Mouse (Mus musculus): ENCODE measurements around the gene Rpl14.

Rpl14 gene

DNA sequence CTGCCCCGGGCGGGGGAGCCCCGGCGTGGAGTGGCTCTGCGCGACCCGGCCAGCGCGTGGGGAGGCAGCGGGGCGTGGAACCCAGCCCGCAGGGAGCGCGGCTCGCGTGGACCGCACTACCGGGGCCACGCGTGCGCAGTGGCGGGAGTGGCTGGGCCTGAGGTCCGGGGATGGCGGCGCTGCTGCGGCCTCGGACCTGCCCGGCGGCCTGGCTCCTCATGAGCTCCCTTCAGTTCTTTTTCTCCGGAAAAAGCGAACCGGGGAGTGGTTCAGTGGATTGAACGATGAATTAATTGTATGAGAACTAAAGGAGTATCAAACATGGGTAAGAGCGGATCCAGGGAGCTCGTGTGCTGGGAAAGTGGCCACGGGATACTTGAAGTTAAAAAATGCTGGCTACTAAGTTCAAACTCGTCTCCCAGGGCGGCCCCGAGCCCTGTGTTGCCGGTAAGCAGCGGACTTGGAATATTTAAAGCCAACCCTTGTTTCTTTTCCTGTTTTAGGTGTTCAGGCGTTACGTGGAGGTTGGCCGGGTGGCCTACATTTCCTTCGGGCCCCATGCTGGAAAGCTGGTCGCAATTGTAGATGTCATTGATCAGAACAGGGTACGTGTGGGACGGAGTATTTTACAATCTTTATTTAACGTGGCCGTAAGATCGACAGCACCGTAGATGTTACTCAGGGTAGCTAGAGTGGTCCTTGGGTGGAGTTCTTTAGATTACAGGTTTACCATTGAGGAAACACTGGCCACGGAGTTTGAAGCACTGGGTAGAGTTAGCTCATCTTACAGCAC, 545 bp downstream of the Rpl14 start:
- no peak for DNase-seq (ENCODE audit: low read depth, low spot score)

DNA sequence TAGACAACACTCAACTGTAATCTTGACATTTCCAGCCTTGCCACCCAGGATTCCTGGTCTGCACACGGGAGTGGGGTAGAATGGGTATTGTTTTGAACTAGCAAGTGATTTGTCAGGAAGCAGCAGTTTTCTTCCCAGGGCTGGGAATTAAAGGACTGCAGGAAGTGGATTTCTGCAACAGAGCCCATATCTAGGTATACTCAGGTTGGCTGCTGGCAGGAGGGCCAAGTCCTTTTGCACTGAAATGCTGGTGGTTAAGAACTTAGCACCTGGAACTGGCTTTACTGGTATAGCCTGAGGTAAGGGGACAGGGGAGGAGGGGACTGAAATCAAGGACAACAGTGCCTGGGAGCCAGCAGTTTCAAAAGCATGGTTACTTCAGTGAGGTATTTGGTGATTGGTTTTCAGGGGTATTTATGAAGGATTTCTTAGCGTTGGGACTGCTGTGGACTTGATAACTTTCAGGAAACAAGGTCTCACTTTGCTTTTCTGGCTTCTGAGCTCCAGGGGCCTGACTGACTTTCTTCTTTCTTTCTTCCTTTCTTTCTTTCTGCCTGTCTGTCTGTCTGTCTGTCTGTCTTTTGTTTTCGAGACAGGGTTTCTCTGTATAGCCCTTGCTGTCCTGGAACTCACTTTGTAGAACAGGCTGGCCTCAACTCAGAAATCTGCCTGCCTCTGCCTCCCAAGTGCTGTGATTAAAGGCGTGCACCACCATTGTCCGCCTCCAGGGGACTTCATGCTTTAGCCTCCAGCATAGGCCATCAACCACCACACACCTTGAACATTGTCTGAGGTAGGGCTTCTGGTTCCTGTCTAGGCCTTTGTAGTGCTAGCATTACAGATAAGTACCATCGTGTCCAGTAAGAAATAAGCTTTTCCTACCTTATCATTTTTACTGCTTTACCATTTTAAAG, 4.8 kb downstream of the Rpl14 start:
- DNase-seq (ENCODE audit: low read depth, low spot score) = no peak

DNA sequence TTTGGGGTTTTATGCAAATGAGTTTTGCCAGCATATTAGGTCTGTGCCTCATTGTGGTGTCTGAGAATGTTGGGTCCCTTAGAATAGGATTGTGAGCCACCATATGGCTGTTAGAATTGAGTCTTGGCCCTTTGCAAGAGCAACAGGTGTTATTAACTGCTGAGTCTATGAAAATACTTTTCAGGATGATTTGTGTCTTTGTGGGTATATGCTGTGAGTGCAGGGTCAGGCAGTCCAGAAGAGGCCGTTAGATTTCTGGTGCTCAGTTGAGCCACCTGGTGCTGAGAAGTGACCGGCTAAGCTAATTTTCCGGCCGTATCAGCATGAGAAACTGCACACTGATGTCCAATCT, 5.4 kb downstream of the Rpl14 start:
- no peak for DNase-seq (ENCODE audit: low read depth, low spot score)

DNA sequence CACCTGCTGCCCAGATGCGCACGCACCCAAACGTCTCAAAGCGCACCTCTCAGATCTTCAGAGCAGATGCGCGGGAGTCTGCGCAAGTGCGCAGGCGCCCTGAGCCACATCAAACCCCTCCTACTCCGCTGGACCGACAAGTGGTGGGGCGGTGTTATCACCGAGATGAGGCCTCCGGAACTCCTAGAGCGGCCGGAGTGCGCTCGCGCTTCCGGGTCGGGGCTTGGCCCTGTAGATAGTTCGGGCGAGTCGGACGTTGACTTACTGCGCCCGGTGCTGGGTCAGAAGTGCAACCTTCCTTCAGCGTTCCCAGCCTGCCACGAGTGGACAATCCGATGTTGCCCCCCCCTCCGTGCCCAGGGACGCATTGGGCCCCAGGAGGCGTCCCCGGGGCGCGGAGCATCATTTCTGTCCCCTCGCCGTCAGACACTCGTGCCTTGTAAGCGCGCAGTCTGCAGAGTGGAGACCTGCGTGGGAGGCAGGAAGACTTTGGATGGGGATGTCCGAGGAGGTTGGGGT, 5.9 kb downstream of the Rpl14 start:
- peak; percentile 94 for DNase-seq (ENCODE audit: low read depth, low spot score)

DNA sequence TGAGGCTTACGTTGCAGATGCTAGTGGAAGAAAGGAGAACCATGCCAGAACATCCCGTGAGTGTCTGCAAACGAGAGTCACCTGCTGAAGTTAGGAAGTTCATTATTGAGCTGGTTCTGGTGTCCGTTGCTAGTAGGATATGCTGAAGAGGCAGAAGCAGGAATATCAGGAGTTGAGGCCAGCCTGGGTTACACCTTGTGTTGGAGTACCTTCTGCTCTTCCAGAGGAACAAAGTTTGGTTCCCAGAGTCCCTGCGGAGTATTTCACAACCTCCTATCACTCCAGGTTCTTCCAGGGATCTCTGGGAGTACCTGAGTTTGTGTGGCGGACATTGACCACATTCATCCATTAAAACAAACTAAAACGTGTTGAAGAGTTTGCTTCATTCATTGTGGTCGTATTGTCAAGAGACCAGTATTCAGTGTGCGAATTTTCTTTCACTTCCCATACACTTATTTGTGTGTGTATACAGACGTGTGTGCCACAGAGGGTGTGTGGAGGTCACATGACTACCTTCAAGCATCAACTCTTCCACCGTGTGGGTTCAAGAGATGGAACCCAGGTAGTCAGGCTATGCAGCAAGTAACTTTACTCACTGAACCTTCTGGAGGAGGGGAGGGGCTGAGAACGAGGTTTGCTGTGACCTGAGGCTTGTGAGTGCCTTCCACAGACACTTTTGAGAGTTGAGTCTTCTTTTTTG, 6.6 kb downstream of the Rpl14 start:
- no peak for DNase-seq (ENCODE audit: low read depth, low spot score)

GRCm38 (mm10) chr9:120578701-120579100, 7.5 kb downstream of the Rpl14 start:
- no peak for DNase-seq (ENCODE audit: low read depth, low spot score)

DNA sequence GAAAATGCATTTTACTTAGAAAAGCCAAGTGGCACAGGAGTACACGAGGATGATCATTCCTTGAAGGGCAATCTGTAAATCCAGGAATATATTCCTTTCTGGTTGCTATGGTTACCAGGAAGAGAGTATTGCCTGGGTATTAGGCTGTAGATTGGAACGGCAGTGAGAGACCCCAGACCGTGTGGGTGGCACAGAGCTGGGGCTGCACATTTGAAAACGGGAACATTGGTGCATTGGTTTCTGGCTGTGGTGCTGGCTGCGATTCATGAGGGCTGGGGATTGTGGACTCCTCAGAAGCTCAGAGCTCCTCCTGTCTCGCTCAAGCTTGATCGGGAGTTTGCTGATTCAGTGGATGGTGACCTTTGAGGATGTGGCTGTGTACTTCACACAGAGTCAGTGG, 8.6 kb downstream of the Rpl14 start:
- no peak for DNase-seq (ENCODE audit: low read depth, low spot score)

GRCm38 (mm10) chr9:120581941-120582618, 10.8 kb downstream of the Rpl14 start:
- no peak for DNase-seq (ENCODE audit: low read depth, low spot score)

- peak; percentile 81 for DNase-seq (ENCODE audit: low read depth, low spot score)
Measured at GRCm38 (mm10) chr9:120582619-120583308, 11.5 kb downstream of the Rpl14 start.

DNA sequence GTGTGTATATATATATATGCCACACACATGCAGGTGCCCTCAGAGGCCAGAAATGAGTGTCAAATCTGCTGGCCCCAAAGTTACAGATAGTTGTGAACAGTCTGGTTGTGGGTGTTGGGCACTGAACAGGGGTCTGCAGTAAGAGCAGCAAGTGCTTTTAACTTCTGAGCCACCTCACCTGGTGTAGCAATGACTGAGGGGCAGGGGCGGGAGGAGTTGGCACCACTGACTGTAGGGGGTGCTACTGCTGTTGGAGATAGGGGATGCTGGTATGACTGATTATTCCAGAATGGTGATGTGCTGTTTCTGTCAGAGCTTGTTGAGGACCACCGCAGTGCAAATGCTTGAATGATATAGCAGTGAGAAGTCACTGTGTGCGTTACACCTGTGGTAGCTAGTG, 12.1 kb downstream of the Rpl14 start:
- DNase-seq (ENCODE audit: low read depth, low spot score) = no peak

DNA sequence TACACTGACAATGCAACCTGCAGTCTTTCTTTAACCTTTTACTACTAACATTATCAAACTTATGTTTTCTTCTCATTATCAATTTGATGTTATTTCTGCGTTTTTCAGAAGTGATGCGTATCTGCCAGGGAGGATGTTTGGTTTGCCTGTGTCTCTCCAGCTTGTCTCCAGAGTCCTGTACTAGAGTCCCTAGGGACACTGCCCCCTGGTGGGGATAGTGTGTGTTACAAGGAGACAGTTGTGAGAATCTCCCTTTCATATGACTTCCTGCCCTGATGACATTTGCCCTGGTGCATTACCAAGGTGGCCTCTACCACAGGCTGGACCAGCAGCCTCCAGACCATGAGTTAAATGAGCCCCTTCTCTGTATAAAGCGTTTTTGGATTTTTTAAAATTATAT, 15.3 kb downstream of the Rpl14 start:
- peak; percentile 74 for DNase-seq (ENCODE audit: low read depth, low spot score)

DNA sequence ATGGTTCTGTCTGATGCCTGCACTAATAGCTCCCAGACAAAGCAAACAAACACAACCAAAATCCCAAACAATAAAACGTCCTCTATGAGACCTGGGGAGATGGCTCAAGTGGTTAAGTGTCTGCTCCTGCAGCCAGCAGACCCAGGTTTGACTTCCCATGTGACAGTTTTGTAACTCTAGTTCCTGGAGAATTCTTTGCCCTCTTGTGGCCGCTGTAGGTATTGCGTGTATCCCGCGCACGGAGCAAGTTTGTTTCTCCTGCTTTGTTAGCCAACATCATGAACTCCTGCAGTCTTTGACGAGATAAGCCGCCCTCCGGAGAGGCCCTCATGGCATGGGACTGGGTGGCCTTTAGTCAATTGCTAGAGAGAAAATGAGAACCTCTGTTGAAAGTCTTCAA, 20.2 kb downstream of the Rpl14 start:
- no peak for DNase-seq (ENCODE audit: low read depth, low spot score)

DNA sequence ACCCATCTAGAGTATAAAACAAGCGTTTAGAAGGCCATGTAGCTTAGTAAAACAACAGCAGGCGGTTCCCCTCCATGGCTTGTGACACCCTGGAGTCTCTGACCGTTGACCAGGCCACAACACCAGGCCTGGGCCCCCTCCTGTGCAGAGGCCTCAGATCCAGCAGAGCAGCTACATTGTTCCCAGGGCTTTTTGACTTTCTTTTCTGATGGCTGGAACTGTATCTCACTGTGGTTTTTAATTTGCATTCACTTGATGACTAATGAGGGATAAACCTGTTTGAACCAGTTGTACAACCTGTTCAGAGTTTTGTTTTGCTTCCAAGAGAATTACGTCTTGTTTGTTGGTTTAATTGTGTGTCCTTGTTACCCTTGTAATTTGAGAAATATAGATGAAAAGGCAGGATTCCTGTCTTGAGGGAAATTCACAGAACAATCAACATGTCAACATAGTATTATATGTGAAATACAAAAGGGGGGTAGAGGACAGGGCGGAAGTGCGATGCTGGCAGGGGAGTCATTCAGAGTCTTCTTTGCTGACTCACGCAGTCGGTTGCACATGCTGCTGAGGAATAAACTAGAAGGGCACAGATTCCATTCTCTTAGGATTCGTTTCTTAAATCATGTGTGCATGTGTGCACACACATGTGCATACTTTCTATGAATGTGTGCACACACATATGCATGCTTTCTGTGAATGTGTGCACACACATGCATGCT, 22.3 kb downstream of the Rpl14 start:
- no peak for DNase-seq (ENCODE audit: low read depth, low spot score)

DNA sequence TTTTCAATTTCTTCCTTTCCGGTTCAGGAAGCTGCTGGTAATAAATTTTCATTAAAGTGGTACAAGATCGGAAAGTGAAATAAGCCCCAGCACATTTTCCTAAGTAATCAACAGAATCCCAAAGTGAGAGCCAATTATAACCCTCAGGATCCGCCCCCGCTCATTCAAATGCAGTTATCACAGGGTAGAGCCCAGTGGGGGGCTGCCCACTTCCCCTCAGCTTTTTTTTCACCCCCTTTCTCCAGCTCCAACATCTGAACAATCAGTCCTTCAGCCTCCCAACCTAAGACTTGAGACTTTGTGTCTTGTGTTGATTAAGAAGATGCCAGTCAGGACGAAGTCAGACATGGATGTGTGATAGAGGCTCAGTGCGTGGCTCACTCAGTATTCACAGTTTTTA, 23.6 kb downstream of the Rpl14 start:
- no peak for DNase-seq (ENCODE audit: low read depth, low spot score)

GRCm38 (mm10) chr9:120595306-120595705, 24.1 kb downstream of the Rpl14 start:
- no peak for DNase-seq (ENCODE audit: low read depth, low spot score)

GRCm38 (mm10) chr9:120601488-120602171, 30.4 kb downstream of the Rpl14 start:
- peak; percentile 65 for DNase-seq (ENCODE audit: low read depth, low spot score)

DNA sequence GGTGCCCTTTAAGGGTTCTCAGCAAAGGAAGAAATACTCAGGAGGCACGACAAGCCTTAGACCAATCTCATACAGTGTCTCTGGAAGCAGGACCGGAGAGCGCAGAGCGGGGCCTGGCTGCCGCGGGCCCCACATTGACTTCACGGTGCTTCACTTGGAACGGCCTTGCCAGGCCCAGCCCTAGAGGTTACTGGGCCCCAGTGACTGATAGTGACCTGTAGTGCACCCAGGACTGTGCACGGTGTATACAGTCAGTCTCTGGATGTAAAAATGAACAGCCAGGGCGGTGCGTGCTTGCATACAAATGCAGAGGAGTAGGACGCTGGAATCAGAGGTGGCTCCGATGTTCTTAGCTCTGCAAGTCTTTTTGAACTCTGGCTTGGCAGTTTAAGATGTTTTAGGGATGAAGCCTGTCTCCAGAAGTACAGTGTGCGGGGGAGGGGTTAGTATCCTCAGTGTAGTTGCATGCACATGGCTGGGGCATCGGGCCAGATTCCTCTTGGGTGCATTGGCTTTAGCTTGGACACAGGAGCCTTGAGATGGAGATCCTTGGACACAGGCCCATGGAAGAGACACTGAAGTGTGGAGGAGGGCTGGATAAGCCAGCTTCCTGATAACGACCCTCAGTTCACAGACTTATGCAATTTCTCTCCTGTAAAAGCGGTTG, 31.1 kb downstream of the Rpl14 start:
- DNase-seq (ENCODE audit: low read depth, low spot score) = no peak

- peak; percentile 72 for DNase-seq (ENCODE audit: low read depth, low spot score)
Measured at GRCm38 (mm10) chr9:120602839-120603511, 31.7 kb downstream of the Rpl14 start.
